Mouse (Mus musculus) limb, embryonic 14.5 days (tissue): ENCODE measurements at regions not wholly inside any gene's neighbourhood (a gene's known extent, or its start where the extent isn't known, plus 50 kb on each side); places are given as distances from the start of the nearest gene placed in this dataset.

Experiments used
- ATAC-seq: fragments of 200-750 bp; cut with Nextera tagmentation; 2 replicates; pipeline ENCODE4 v1.8.0; 2017; ENCODE audit warnings: low read depth, moderate number of reproducible peaks, moderate TSS enrichment; ENCODE audit not compliant: low FRiP score
- DNase-seq: peaks from one replicate; pipeline ENCODE4 v3.0.0-alpha.2; 2015; ENCODE audit warnings: low spot score
- H3K27ac ChIP-seq: fragments of 300-500 bp; sonication (generic); replicated peaks from 2 replicates; pipeline ENCODE4 v1.5.1; 2014; ENCODE audit warnings: low read depth, mild to moderate bottlenecking, low read length, moderate library complexity, mixed read lengths
- H3K27me3 ChIP-seq: fragments of 300-500 bp; sonication (generic); 2 replicates; pipeline ENCODE4 v1.6.1; 2014; ENCODE audit warnings: low read length, mixed read lengths; ENCODE audit not compliant: control insufficient read depth, insufficient read depth
- H3K36me3 ChIP-seq: fragments of 300-500 bp; sonication (generic); 2 replicates; pipeline ENCODE4 v1.6.1; 2014; ENCODE audit warnings: mild to moderate bottlenecking, low read length, moderate library complexity, mixed read lengths; ENCODE audit not compliant: control insufficient read depth, insufficient read depth
- H3K4me1 ChIP-seq: fragments of 300-500 bp; sonication (generic); 2 replicates; pipeline ENCODE4 v1.6.1; 2014; ENCODE audit warnings: antibody characterized with exemption, low read length, mixed read lengths; ENCODE audit not compliant: control insufficient read depth, insufficient read depth
- H3K4me2 ChIP-seq: fragments of 300-500 bp; sonication (generic); replicated peaks from 2 replicates; pipeline ENCODE4 v1.6.1; 2014; ENCODE audit warnings: low read depth, mild to moderate bottlenecking, low read length, moderate library complexity; ENCODE audit not compliant: severe bottlenecking
- H3K4me3 ChIP-seq: fragments of 300-500 bp; sonication (generic); replicated peaks from 2 replicates; pipeline ENCODE4 v1.5.1; 2014; ENCODE audit warnings: low read length
- H3K9ac ChIP-seq: fragments of 300-500 bp; sonication (generic); 2 replicates; pipeline ENCODE4 v1.6.1; 2014; ENCODE audit warnings: mild to moderate bottlenecking, low read depth, low read length, moderate library complexity; ENCODE audit not compliant: severe bottlenecking
- H3K9me3 ChIP-seq: fragments of 300-500 bp; sonication (generic); 2 replicates; pipeline ENCODE4 v1.6.1; 2016; ENCODE audit warnings: low read length; ENCODE audit not compliant: control insufficient read depth
- POLR2A ChIP-seq: fragments of 200-500 bp; IDR thresholded peaks from 2 replicates; pipeline ENCODE4 v1.8.0; 2012; ENCODE audit warnings: inconsistent platforms, mild to moderate bottlenecking, moderate library complexity, borderline replicate concordance; ENCODE audit not compliant: insufficient read depth, insufficient read length; ENCODE audit errors: extremely low read depth
- WGBS: fragments of 180-500 bp; shearing (Covaris S2); extraction: QIAGEN DNeasy Blood & Tissue Kit; methylation state at CpG from one replicate; pipeline ENCODE4 v1.1.7; 2014; 5-methylcytosine and 5-hydroxymethylcytosine counted together

- no peak for DNase-seq
- H3K4me1 ChIP-seq, result no peaks in the 10 kb centered on the region
- WGBS, result 76% methylated on average over 2 of the region's 2 CpGs
- H3K9ac ChIP-seq, result no peak overlapping the region
- no peak overlapping the region for H3K27ac ChIP-seq
- H3K27me3 ChIP-seq, result no peaks in the 10 kb centered on the region
- H3K4me3 ChIP-seq, result no peak overlapping the region
- no peaks in the 10 kb centered on the region for H3K9me3 ChIP-seq
- no peak for ATAC-seq
- TF ChIP-seq POLR2A, result no peak
- no peaks in the 10 kb centered on the region for H3K36me3 ChIP-seq
- no peak overlapping the region for H3K4me2 ChIP-seq
These were observed 1009.5 kb downstream of the Robo1 start for GRCm38 (mm10) chr16:73317644-73318043.

- no peak for TF ChIP-seq POLR2A
- Histone ChIP-seq H3K4me3 (no peak overlapping the region), H3K9ac (no peak overlapping the region), H3K4me2 (no peak overlapping the region), H3K4me1 (no peaks in the 10 kb centered on the region), H3K27ac (no peak overlapping the region), H3K36me3 (no peaks in the 10 kb centered on the region), H3K9me3 (no peaks in the 10 kb centered on the region), H3K27me3 (no peaks in the 10 kb centered on the region)
- DNase-seq (no peak), ATAC-seq (no peak)
- WGBS, result 63% methylated on average over 5 of the region's 5 CpGs
These were observed 1002.0 kb downstream of the Robo1 start for GRCm38 (mm10) chr16:73310096-73310495.

GRCm38 (mm10) chr16:73279951-73280350 lies 971.8 kb downstream of the Robo1 start:
- Histone ChIP-seq H3K27me3 (no peaks in the 10 kb centered on the region), H3K27ac (no peak overlapping the region), H3K4me3 (no peak overlapping the region), H3K4me1 (peaks cover 5% of the 10 kb centered on the region; the same call in 1 of the 2 replicates), H3K4me2 (0 out of 2 replicates have a peak overlapping the region, but pooled peaks have one; percentile 13), H3K36me3 (no peaks in the 10 kb centered on the region), H3K9ac (no peak overlapping the region), H3K9me3 (no peaks in the 10 kb centered on the region)
- ATAC-seq, result no peak
- TF ChIP-seq POLR2A, result no peak
- WGBS, result 25% methylated on average over 11 of the region's 11 CpGs
- DNase-seq, result no peak

GRCm38 (mm10) chr16:73259691-73260090 lies 951.6 kb downstream of the Robo1 start:
- no peak for DNase-seq
- no peak overlapping the region for H3K27ac ChIP-seq
- ATAC-seq, result no peak
- 71% methylated on average over 1 of the region's 1 CpGs for WGBS
- no peak overlapping the region for H3K4me3 ChIP-seq
- no peaks in the 10 kb centered on the region for H3K36me3 ChIP-seq
- H3K9ac ChIP-seq, result no peak overlapping the region
- H3K9me3 ChIP-seq, result peaks cover 7% of the 10 kb centered on the region
- H3K4me1 ChIP-seq, result no peaks in the 10 kb centered on the region
- no peak for TF ChIP-seq POLR2A
- no peaks in the 10 kb centered on the region for H3K27me3 ChIP-seq
- H3K4me2 ChIP-seq, result no peak overlapping the region

- TF ChIP-seq POLR2A, result no peak
- Histone ChIP-seq H3K36me3 (no peaks in the 10 kb centered on the region), H3K4me3 (no peak overlapping the region), H3K27me3 (no peaks in the 10 kb centered on the region), H3K27ac (no peak overlapping the region), H3K9me3 (peaks cover 7% of the 10 kb centered on the region), H3K4me2 (no peak overlapping the region), H3K4me1 (no peaks in the 10 kb centered on the region), H3K9ac (no peak overlapping the region)
- ATAC-seq (no peak), DNase-seq (no peak)
- 77% methylated on average over 3 of the region's 3 CpGs for WGBS
These were observed 951.2 kb downstream of the Robo1 start for GRCm38 (mm10) chr16:73259283-73259682.

GRCm38 (mm10) chr16:73245073-73245590 lies 937.0 kb downstream of the Robo1 start:
- Histone ChIP-seq H3K36me3 (no peaks in the 10 kb centered on the region), H3K27ac (no peak overlapping the region), H3K27me3 (no peaks in the 10 kb centered on the region), H3K4me3 (no peak overlapping the region), H3K4me2 (no peak overlapping the region), H3K9ac (no peak overlapping the region), H3K9me3 (no peaks in the 10 kb centered on the region), H3K4me1 (no peaks in the 10 kb centered on the region)
- ATAC-seq, result no peak
- TF ChIP-seq POLR2A, result no peak
- WGBS, result 77% methylated on average over 2 of the region's 2 CpGs
- no peak for DNase-seq
